ENCODE assay signal across 21 mouse cellular contexts in the genomic region with DNA sequence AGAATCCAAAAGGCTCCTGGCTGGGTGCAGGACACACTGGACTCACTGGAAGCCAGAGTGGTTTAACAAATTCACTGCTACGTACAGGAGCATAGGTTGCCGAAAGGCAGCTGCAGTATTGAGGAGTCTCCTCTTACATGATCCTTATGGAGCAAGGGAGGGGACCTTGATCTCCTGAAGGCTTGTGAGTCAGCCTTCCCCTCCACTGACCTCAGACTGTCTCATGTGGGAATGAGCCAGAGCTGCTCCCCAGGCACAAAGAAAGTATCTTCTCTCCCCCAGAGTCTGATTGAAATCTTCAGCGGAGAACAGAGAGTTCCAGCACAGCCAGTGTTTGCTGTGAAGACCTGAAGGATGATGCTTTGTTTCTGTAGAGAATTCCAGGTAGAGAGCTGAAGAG. TPM values are rescaled to one million over a fixed set of nuclear protein-coding genes. Genes with fewer than 3 reads are reported as not detected.
DNase-seq lines count a peak whose midpoint lies in the region; TF ChIP-seq lines count a peak whose summit lies in the region.
"Had no signal": no experiment of that assay in that cellular context is flagged by ENCODE, and none has a peak within 500 bp of the region (broad histone marks: within the 10 kb centered on the region; RNA-seq: fewer than 3 reads in every experiment).

No protein-coding gene starts in this region.

- intact Hi-C loops in left cerebral cortex, adult 2 months (cut with DNase I), result no loop called here

- no peak for TF ChIP-seq POLR2A in testis, adult 2 months (IDR thresholded peaks at IDR 0.05; ENCODE audit: control insufficient read depth, low read depth, low read length)

- H3K27ac ChIP-seq in testis, adult 2 months (ENCODE audit: control insufficient read depth, insufficient read depth, low read depth, low read length), result 0 out of 2 replicates have a peak overlapping the region, but pooled peaks have one; percentile 39
- H3K27ac ChIP-seq in left cerebral cortex, adult 2 months, result no peak overlapping the region
- H3K27ac ChIP-seq: forebrain, embryonic 10.5 days; forebrain, embryonic 13.5 days; heart, adult 2 months; heart, embryonic 10.5 days; heart, embryonic 13.5 days; hindbrain, embryonic 14.5 days; hindbrain, postnatal 0 days had no signal

- no peak for TF ChIP-seq CTCF in testis, adult 2 months (IDR thresholded peaks at IDR 0.05; ENCODE audit: control insufficient read depth, insufficient read depth, insufficient replicate concordance, low read depth, low read length)
- no peak for TF ChIP-seq CTCF in left cerebral cortex, adult 2 months (IDR thresholded peaks at IDR 0.05)

- peaks cover 3% of the 10 kb centered on the region for H3K4me1 ChIP-seq in testis, adult 2 months (ENCODE audit: control insufficient read depth, insufficient read depth, low read length)

- peaks cover 2% of the 10 kb centered on the region; the same call in 1 of the 2 replicates for H3K36me3 ChIP-seq in testis, adult 2 months (ENCODE audit: control insufficient read depth, insufficient read depth, low read length)

- no peak overlapping the region for H3K4me3 ChIP-seq in testis, adult 2 months (ENCODE audit: control insufficient read depth, low read depth, low read length)
- no peak overlapping the region for H3K4me3 ChIP-seq in left cerebral cortex, adult 2 months
- H3K4me3 ChIP-seq: forebrain, embryonic 10.5 days; forebrain, embryonic 13.5 days; heart, adult 2 months; heart, embryonic 10.5 days; heart, embryonic 13.5 days had no signal

- DNase-seq in testis, postnatal 10 days (ENCODE audit: low spot score), result no peak
- DNase-seq in adrenal gland, postnatal 10 days, result peak; percentile 29
- DNase-seq in adrenal gland, postnatal 36 days, result peak; percentile 59 to 63
- no peak for DNase-seq in left cerebral cortex, adult 2 months (ENCODE audit: extremely low spot score in 1 of 2, low spot score in 2 of 2)
- DNase-seq in urinary bladder, postnatal 25 days (ENCODE audit: low spot score), result no peak
- DNase-seq in thymus, postnatal 10 days (ENCODE audit: low spot score in 2 of 2), result no peak
- DNase-seq: cerebellum, adult 18-20 months; cerebellum, adult 9-10 months; cerebellum, postnatal 14 days; gastrocnemius, postnatal 10 days; gastrocnemius, postnatal 36 days; heart, adult 2 months; heart, postnatal 14 days; heart, postnatal 4 days had no signal

- H3K27me3 ChIP-seq in testis, adult 2 months (ENCODE audit: control insufficient read depth, insufficient read depth, low read length), result no peaks in the 10 kb centered on the region
- H3K27me3 ChIP-seq: forebrain, embryonic 13.5 days; heart, embryonic 13.5 days had no signal

RNA-seq across cellular contexts. Expression of gene B230219D22Rik, which starts 9.3 kb away (rescaled TPM):
- 6.1 and 7.6 TPM in 2 replicates for polyA plus RNA-seq in testis, adult 2 months (2012; rRNA removed)
- 10 to 100 TPM; 52.5 to 53.8 TPM for total RNA-seq in adrenal gland, postnatal 10 days (2021)
- total RNA-seq in adrenal gland, postnatal 36 days (2021), result 10 to 100 TPM; 63.5 to 65.7 TPM
- 10 to 100 TPM; 74.6 to 77.8 TPM for total RNA-seq in left cerebral cortex, adult 2 months (2021)

RNA-seq across cellular contexts. Expression of gene Txndc15, which starts 30.9 kb away (rescaled TPM):
- polyA plus RNA-seq in testis, adult 2 months (2012; rRNA removed), result 7.8 and 8.1 TPM in 2 replicates
- total RNA-seq in adrenal gland, postnatal 10 days (2021), result 10 to 100 TPM; 53.2 to 55.6 TPM
- 10 to 100 TPM; 68.2 to 73.5 TPM for total RNA-seq in adrenal gland, postnatal 36 days (2021)
- total RNA-seq in left cerebral cortex, adult 2 months (2021), result 10 to 100 TPM; 74.9 to 76.6 TPM

RNA-seq across cellular contexts. Expression of gene Pcbd2, which starts 43.6 kb away (rescaled TPM):
- 4.8 and 6.3 TPM in 2 replicates for polyA plus RNA-seq in testis, adult 2 months (2012; rRNA removed)
- total RNA-seq in adrenal gland, postnatal 10 days (2021), result 10 to 100 TPM; 73.5 to 74.7 TPM
- 10 to 100 TPM; 72.3 to 77.4 TPM for total RNA-seq in adrenal gland, postnatal 36 days (2021)
- 10 to 100 TPM; 20.9 to 24.0 TPM for total RNA-seq in left cerebral cortex, adult 2 months (2021)

RNA-seq across cellular contexts. Expression of gene Ddx46, which starts 48.8 kb away (rescaled TPM):
- 25.3 and 27.7 TPM in 2 replicates for polyA plus RNA-seq in testis, adult 2 months (2012; rRNA removed)
- 10 to 100 TPM; 30.6 to 36.4 TPM for total RNA-seq in adrenal gland, postnatal 10 days (2021)
- total RNA-seq in adrenal gland, postnatal 36 days (2021), result 10 to 100 TPM; 36.5 to 42.6 TPM
- total RNA-seq in left cerebral cortex, adult 2 months (2021), result 10 to 100 TPM; 48.5 to 50.3 TPM

Comparison
In these comparisons a context has a peak if more than half of its experiments do, and no peak if none do; other contexts are left out.
1. DNase-seq: peak in adrenal gland, postnatal 10 days (single experiment) and adrenal gland, postnatal 36 days (2 of 2); none in testis, postnatal 10 days (single experiment), left cerebral cortex, adult 2 months (0 of 2), urinary bladder, postnatal 25 days (single experiment) and thymus, postnatal 10 days (0 of 2).